Mouse (Mus musculus) embryonic facial prominence, embryonic 15.5 days (tissue): Measurements from ENCODE around the gene Herpud1. TPM values are rescaled to one million over a fixed set of nuclear protein-coding genes. Genes with fewer than 3 reads are reported as not detected.

Experiments used
- ATAC-seq: fragments of 200-750 bp; cut with Nextera tagmentation; 2 replicates; pipeline ENCODE4 v1.8.0; 2017; ENCODE audit warnings: low read depth, moderate TSS enrichment; ENCODE audit not compliant: insufficient number of reproducible peaks, low FRiP score, low TSS enrichment
- H3K27ac ChIP-seq: fragments of 300-500 bp; sonication (generic); replicated peaks from 2 replicates; pipeline ENCODE4 v1.5.1; 2015; ENCODE audit warnings: mild to moderate bottlenecking, inconsistent platforms
- H3K27me3 ChIP-seq: fragments of 300-500 bp; sonication (generic); 2 replicates; pipeline ENCODE4 v1.6.1; 2015; ENCODE audit warnings: inconsistent platforms
- H3K36me3 ChIP-seq: fragments of 300-500 bp; sonication (generic); 2 replicates; pipeline ENCODE4 v1.6.1; 2015; ENCODE audit warnings: mild to moderate bottlenecking, inconsistent platforms
- H3K4me1 ChIP-seq: fragments of 300-500 bp; sonication (generic); 2 replicates; pipeline ENCODE4 v1.6.1; 2015; ENCODE audit warnings: inconsistent platforms
- H3K4me2 ChIP-seq: fragments of 300-500 bp; sonication (generic); replicated peaks from 2 replicates; pipeline ENCODE4 v1.6.1; 2015; ENCODE audit warnings: mild to moderate bottlenecking, inconsistent platforms
- H3K4me3 ChIP-seq: fragments of 300-500 bp; sonication (generic); replicated peaks from 2 replicates; pipeline ENCODE4 v1.5.1; 2015; ENCODE audit warnings: mild to moderate bottlenecking, inconsistent platforms
- H3K9ac ChIP-seq: fragments of 300-500 bp; sonication (generic); 2 replicates; pipeline ENCODE4 v1.6.1; 2015; ENCODE audit warnings: inconsistent platforms
- H3K9me3 ChIP-seq: fragments of 300-500 bp; sonication (generic); replicated peaks from 2 replicates; pipeline ENCODE4 v1.6.1; 2016; ENCODE audit warnings: inconsistent platforms
- WGBS: fragments of 180-500 bp; shearing (Covaris S2); methylation state at CpG from one replicate; pipeline ENCODE4 v1.1.7; 2015; 5-methylcytosine and 5-hydroxymethylcytosine counted together
- polyA plus RNA-seq: library from polyadenylated mRNA; unstranded; fragments of >200 nt; fragmentation: Nextera tagmentation; extraction: Ambion mirVana; gene quantifications from 2 replicates; pipeline ENCODE4 v1.2.1, GENCODE M21; 2015

Gene Herpud1
- polyA plus RNA-seq, 1 experiment from 2014 or later = 103 TPM

GRCm38 (mm10) chr8:94376176-94376575 lies 10.1 kb upstream of the Herpud1 start:
- no peak overlapping the region for H3K27ac ChIP-seq
- no peaks in the 10 kb centered on the region for H3K4me1 ChIP-seq
- H3K9me3 ChIP-seq = no peaks in the 10 kb centered on the region
- H3K4me3 ChIP-seq = no peak overlapping the region
- H3K9ac ChIP-seq = no peak overlapping the region
- H3K36me3 ChIP-seq = no peaks in the 10 kb centered on the region
- WGBS = 75% methylated on average over 3 of the region's 3 CpGs
- no peak for ATAC-seq
- H3K4me2 ChIP-seq = no peak overlapping the region
- no peaks in the 10 kb centered on the region for H3K27me3 ChIP-seq

- no peaks in the 10 kb centered on the region for H3K9me3 ChIP-seq
- 92% methylated on average over 2 of the region's 2 CpGs for WGBS
- no peaks in the 10 kb centered on the region for H3K4me1 ChIP-seq
- no peak overlapping the region for H3K4me2 ChIP-seq
- no peak for ATAC-seq
- no peak overlapping the region for H3K9ac ChIP-seq
- H3K27ac ChIP-seq = no peak overlapping the region
- H3K4me3 ChIP-seq = no peak overlapping the region
- no peaks in the 10 kb centered on the region for H3K27me3 ChIP-seq
- H3K36me3 ChIP-seq = no peaks in the 10 kb centered on the region
Measured at GRCm38 (mm10) chr8:94376580-94376979, 9.7 kb upstream of the Herpud1 start.

GRCm38 (mm10) chr8:94377031-94377430 lies 9.2 kb upstream of the Herpud1 start:
- no peaks in the 10 kb centered on the region for H3K4me1 ChIP-seq
- no peak overlapping the region for H3K9ac ChIP-seq
- H3K4me2 ChIP-seq = no peak overlapping the region
- ATAC-seq = no peak
- WGBS = 64% methylated on average over 4 of the region's 4 CpGs
- H3K27me3 ChIP-seq = no peaks in the 10 kb centered on the region
- H3K9me3 ChIP-seq = no peaks in the 10 kb centered on the region
- no peaks in the 10 kb centered on the region for H3K36me3 ChIP-seq
- no peak overlapping the region for H3K27ac ChIP-seq
- H3K4me3 ChIP-seq = no peak overlapping the region

- Histone ChIP-seq H3K9me3 (no peaks in the 10 kb centered on the region), H3K36me3 (no peaks in the 10 kb centered on the region), H3K4me2 (no peak overlapping the region), H3K27ac (no peak overlapping the region), H3K4me1 (no peaks in the 10 kb centered on the region), H3K27me3 (no peaks in the 10 kb centered on the region), H3K9ac (no peak overlapping the region), H3K4me3 (no peak overlapping the region)
- WGBS = 60% methylated on average over 11 of the region's 11 CpGs
- no peak for ATAC-seq
Measured at GRCm38 (mm10) chr8:94377714-94378205, 8.5 kb upstream of the Herpud1 start.

- Histone ChIP-seq H3K27ac (no peak overlapping the region), H3K36me3 (no peaks in the 10 kb centered on the region), H3K9me3 (no peaks in the 10 kb centered on the region), H3K4me3 (no peak overlapping the region), H3K9ac (no peak overlapping the region), H3K27me3 (no peaks in the 10 kb centered on the region), H3K4me2 (no peak overlapping the region), H3K4me1 (no peaks in the 10 kb centered on the region)
- ATAC-seq = no peak
- WGBS = 74% methylated on average over 15 of the region's 15 CpGs
Measured at GRCm38 (mm10) chr8:94378763-94379415, 7.3 kb upstream of the Herpud1 start.

- H3K4me1 ChIP-seq = no peaks in the 10 kb centered on the region
- H3K4me3 ChIP-seq = no peak overlapping the region
- no peaks in the 10 kb centered on the region for H3K36me3 ChIP-seq
- H3K4me2 ChIP-seq = no peak overlapping the region
- no peak overlapping the region for H3K27ac ChIP-seq
- ATAC-seq = no peak
- no peaks in the 10 kb centered on the region for H3K9me3 ChIP-seq
- H3K9ac ChIP-seq = no peak overlapping the region
- H3K27me3 ChIP-seq = no peaks in the 10 kb centered on the region
- WGBS = 84% methylated on average over 9 of the region's 9 CpGs
Measured at GRCm38 (mm10) chr8:94379686-94380085, 6.6 kb upstream of the Herpud1 start.

GRCm38 (mm10) chr8:94384166-94384565 lies 2.1 kb upstream of the Herpud1 start:
- Histone ChIP-seq H3K36me3 (peaks cover under 1% of the 10 kb centered on the region), H3K9ac (no peak overlapping the region), H3K4me1 (peaks cover 10% of the 10 kb centered on the region), H3K4me2 (no peak overlapping the region), H3K27ac (no peak overlapping the region), H3K27me3 (no peaks in the 10 kb centered on the region), H3K9me3 (no peaks in the 10 kb centered on the region), H3K4me3 (no peak overlapping the region)
- WGBS = 87% methylated on average over 7 of the region's 7 CpGs
- no peak for ATAC-seq

GRCm38 (mm10) chr8:94385506-94386213 lies 578 bp upstream of the Herpud1 start:
- Histone ChIP-seq H3K9ac (peak overlapping the region; percentile 89), H3K4me1 (peaks cover 10% of the 10 kb centered on the region), H3K4me2 (peak overlapping the region; percentile 86), H3K4me3 (peak overlapping the region; percentile 76), H3K36me3 (peaks cover 15% of the 10 kb centered on the region), H3K9me3 (no peaks in the 10 kb centered on the region), H3K27ac (peak overlapping the region; percentile 88), H3K27me3 (no peaks in the 10 kb centered on the region)
- ATAC-seq = 0 out of 2 replicates have a peak, but pooled peaks have one; percentile 1
- WGBS = 25% methylated on average over 20 of the region's 20 CpGs

GRCm38 (mm10) chr8:94387027-94387684 lies 918 bp downstream of the Herpud1 start:
- Histone ChIP-seq H3K9ac (peak overlapping the region; percentile 89), H3K4me3 (peak overlapping the region; percentile 76), H3K27me3 (no peaks in the 10 kb centered on the region), H3K4me1 (peaks cover 10% of the 10 kb centered on the region), H3K36me3 (peaks cover 30% of the 10 kb centered on the region), H3K9me3 (no peaks in the 10 kb centered on the region), H3K4me2 (peak overlapping the region; percentile 86), H3K27ac (peak overlapping the region; percentile 85)
- WGBS = 0% methylated on average over 25 of the region's 25 CpGs
- 0 out of 2 replicates have a peak, but pooled peaks have one; percentile 15 for ATAC-seq

GRCm38 (mm10) chr8:94387785-94388184 lies 1.5 kb downstream of the Herpud1 start:
- ATAC-seq = no peak
- WGBS = 26% methylated on average over 6 of the region's 6 CpGs
- Histone ChIP-seq H3K4me2 (peak overlapping the region; percentile 86), H3K27ac (peak overlapping the region; percentile 85), H3K9ac (peak overlapping the region; percentile 89; the same call in 1 of the 2 replicates), H3K4me3 (peak overlapping the region; percentile 76), H3K36me3 (peaks cover 37% of the 10 kb centered on the region), H3K9me3 (no peaks in the 10 kb centered on the region), H3K27me3 (no peaks in the 10 kb centered on the region), H3K4me1 (peaks cover 10% of the 10 kb centered on the region)

GRCm38 (mm10) chr8:94389531-94389930 lies 3.3 kb downstream of the Herpud1 start:
- 81% methylated on average over 6 of the region's 6 CpGs for WGBS
- no peak for ATAC-seq
- Histone ChIP-seq H3K27me3 (no peaks in the 10 kb centered on the region), H3K4me3 (no peak overlapping the region), H3K36me3 (peaks cover 50% of the 10 kb centered on the region), H3K4me1 (peaks cover 10% of the 10 kb centered on the region), H3K9ac (no peak overlapping the region), H3K9me3 (no peaks in the 10 kb centered on the region), H3K27ac (no peak overlapping the region), H3K4me2 (no peak overlapping the region)
